Mouse (Mus musculus) myocyte (in vitro differentiated cells): ENCODE data around the gene Spaca7. TPM values are rescaled to one million over a fixed set of nuclear protein-coding genes. Genes with fewer than 3 reads are reported as not detected.
"Not testable (repeated sequence)": the region's sequence is repeated elsewhere in the genome, so short reads cannot be mapped to it uniquely, and the experiment has no call there.

Source experiments
- H3K27me3 ChIP-seq: one replicate; pipeline ENCODE4 v1.6.1; 2011; ENCODE audit not compliant: control insufficient read depth, insufficient read depth, insufficient read length
- H3K36me3 ChIP-seq: one replicate; pipeline ENCODE4 v1.6.1; 2011; ENCODE audit not compliant: control insufficient read depth, insufficient read depth
- H3K4me2 ChIP-seq: one replicate; pipeline ENCODE4 v1.6.1; 2011; ENCODE audit warnings: low read depth, control low read depth
- H3K4me3 ChIP-seq: one replicate; pipeline ENCODE4 v1.5.1; 2011; ENCODE audit warnings: mild to moderate bottlenecking, control low read depth, moderate library complexity
- H3K79me2 ChIP-seq: one replicate; pipeline ENCODE4 v1.6.1; 2011; ENCODE audit not compliant: control insufficient read depth, insufficient read depth
- H3ac ChIP-seq: one replicate; pipeline ENCODE4 v1.6.1; 2011; ENCODE audit not compliant: control insufficient read depth, insufficient read length
- CEBPB ChIP-seq: IDR thresholded peaks from 2 replicates; pipeline ENCODE4 v1.6.1; 2011; ENCODE audit warnings: mild to moderate bottlenecking, moderate library complexity; ENCODE audit not compliant: poor library complexity, insufficient read depth, severe bottlenecking
- E2F4 ChIP-seq: IDR thresholded peaks from one replicate; pipeline ENCODE4 v1.6.1; 2011; ENCODE audit warnings: mild to moderate bottlenecking, control low read depth, moderate library complexity; ENCODE audit not compliant: insufficient read depth
- MAX ChIP-seq: IDR thresholded peaks from one replicate; pipeline ENCODE4 v1.6.1; 2011; ENCODE audit warnings: low read depth, mild to moderate bottlenecking, control low read depth
- MYOD1 ChIP-seq, 3 experiments: IDR thresholded peaks; one replicate each; pipeline ENCODE4 v1.6.1; 2011; ENCODE audit warnings: control low read depth in 2 of 3, low read depth in 2 of 3, mild to moderate bottlenecking in 2 of 3, moderate library complexity in 1 of 3; ENCODE audit not compliant: insufficient read length in 2 of 3, control insufficient read depth in 1 of 3
- POLR2A ChIP-seq: IDR thresholded peaks from one replicate; pipeline ENCODE4 v1.6.1; 2011; ENCODE audit warnings: low read depth, mild to moderate bottlenecking, control low read depth, moderate library complexity; ENCODE audit not compliant: insufficient read length
- POLR2AphosphoS2 ChIP-seq: IDR thresholded peaks from one replicate; pipeline ENCODE4 v1.6.1; 2011; ENCODE audit warnings: low read depth, control low read depth; ENCODE audit not compliant: insufficient read length
- REST ChIP-seq: IDR thresholded peaks from one replicate; pipeline ENCODE4 v1.6.1; 2011; ENCODE audit warnings: mild to moderate bottlenecking, control low read depth, moderate library complexity; ENCODE audit not compliant: insufficient read depth, insufficient read length
- SRF ChIP-seq: IDR thresholded peaks from one replicate; pipeline ENCODE4 v1.6.1; 2011; ENCODE audit warnings: low read depth; ENCODE audit not compliant: control insufficient read depth, insufficient read length
- TCF12 ChIP-seq: IDR thresholded peaks from one replicate; pipeline ENCODE4 v1.6.1; 2011; ENCODE audit warnings: mild to moderate bottlenecking, control low read depth; ENCODE audit not compliant: poor library complexity, insufficient read depth, severe bottlenecking
- TCF3 ChIP-seq: IDR thresholded peaks from one replicate; pipeline ENCODE4 v1.6.1; 2011; ENCODE audit warnings: low read depth, control low read depth; ENCODE audit not compliant: insufficient read length
- USF1 ChIP-seq: IDR thresholded peaks from one replicate; pipeline ENCODE4 v1.6.1; 2011; ENCODE audit warnings: low read depth, mild to moderate bottlenecking, control low read depth, moderate library complexity
- polyA plus RNA-seq: library from polyadenylated mRNA; unstranded; fragments of >200 nt; fragmentation: generic; extraction: Trizol; gene quantifications from one replicate; pipeline ENCODE4 v1.2.1, GENCODE M21; 2012; ENCODE audit warnings: missing spikeins

Spaca7 gene
- polyA plus RNA-seq, 1 experiment, result not detected

- no peaks in the 10 kb centered on the region for H3K79me2 ChIP-seq
- H3ac ChIP-seq, result no peak overlapping the region
- no peaks in the 10 kb centered on the region for H3K36me3 ChIP-seq
Observed at GRCm38 (mm10) chr8:12583785-12584184, 11.0 kb downstream of the Spaca7 start.

GRCm38 (mm10) chr8:12607223-12607622, 34.4 kb downstream of the Spaca7 start:
- Histone ChIP-seq H3K27me3 (peaks cover 19% of the 10 kb centered on the region), H3K36me3 (no peaks in the 10 kb centered on the region), H3ac (no peak overlapping the region), H3K4me2 (no peak overlapping the region), H3K79me2 (no peaks in the 10 kb centered on the region), H3K4me3 (no peak overlapping the region)
- no peak for TF ChIP-seq REST
- TF ChIP-seq TCF12, result no peak
- no peak for TF ChIP-seq CEBPB
- TF ChIP-seq USF1, result no peak
- no peak for TF ChIP-seq POLR2A
- no peak for TF ChIP-seq E2F4
- TF ChIP-seq MAX, result no peak

More at GRCm38 (mm10) chr8:12583785-12584184, 11.0 kb downstream of the Spaca7 start:
- Histone ChIP-seq H3K27me3 (peaks cover 2% of the 10 kb centered on the region), H3K4me3 (no peak overlapping the region), H3K4me2 (no peak overlapping the region)
- TF ChIP-seq SRF (no peak), CEBPB (no peak)

- no peaks in the 10 kb centered on the region for H3K36me3 ChIP-seq
- no peak for TF ChIP-seq MAX
- TF ChIP-seq CEBPB, result no peak
- TF ChIP-seq E2F4, result no peak
- no peak for TF ChIP-seq REST
- no peak for TF ChIP-seq POLR2AphosphoS2
- TF ChIP-seq POLR2A, result no peak
- no peak for TF ChIP-seq TCF12
- no peak for TF ChIP-seq USF1
- no peak for TF ChIP-seq TCF3
- no peak for TF ChIP-seq MYOD1 (IDR thresholded peaks at IDR 0.05; ENCODE audit: control insufficient read depth in 1 of 3, insufficient read length in 2 of 3, low read depth in 2 of 3)
- H3K79me2 ChIP-seq, result no peaks in the 10 kb centered on the region
- peaks cover 15% of the 10 kb centered on the region for H3K27me3 ChIP-seq
- no peak overlapping the region for H3ac ChIP-seq
- no peak overlapping the region for H3K4me3 ChIP-seq
- H3K4me2 ChIP-seq, result no peak overlapping the region
Observed at GRCm38 (mm10) chr8:12608810-12609209, 36.0 kb downstream of the Spaca7 start.

GRCm38 (mm10) chr8:12609752-12610449, 37.1 kb downstream of the Spaca7 start:
- Histone ChIP-seq H3K27me3 (peaks cover 6% of the 10 kb centered on the region), H3K4me2 (no peak overlapping the region), H3K4me3 (no peak overlapping the region), H3K36me3 (no peaks in the 10 kb centered on the region), H3ac (no peak overlapping the region), H3K79me2 (no peaks in the 10 kb centered on the region)
- TF ChIP-seq REST, result no peak
- no peak for TF ChIP-seq USF1

- TF ChIP-seq TCF12, result no peak
- Histone ChIP-seq H3K4me3 (no peak overlapping the region), H3ac (no peak overlapping the region), H3K27me3 (no peaks in the 10 kb centered on the region), H3K79me2 (no peaks in the 10 kb centered on the region), H3K36me3 (no peaks in the 10 kb centered on the region), H3K4me2 (no peak overlapping the region)
Observed at GRCm38 (mm10) chr8:12613201-12613600, 40.4 kb downstream of the Spaca7 start.

GRCm38 (mm10) chr8:12617369-12617768, 44.5 kb downstream of the Spaca7 start:
- H3K36me3 ChIP-seq, H3K4me2 ChIP-seq, H3K4me3 ChIP-seq, H3ac ChIP-seq, H3K27me3 ChIP-seq, H3K79me2 ChIP-seq: not testable (repeated sequence)
